Mouse (Mus musculus): ENCODE data around the gene Vmn2r38.
"Not testable (repeated sequence)": the region's sequence is repeated elsewhere in the genome, so short reads cannot be mapped to it uniquely, and the experiment has no call there.

Gene Vmn2r38

GRCm38 (mm10) chr7:9097781-9098180 lies at the start of gene Vmn2r38:
TSS of gene Vmn2r38 (minus strand) at chr7:9097881.
- not testable (repeated sequence) for DNase-seq

GRCm38 (mm10) chr7:9065353-9065752 lies 32.3 kb downstream of the Vmn2r38 start:
- not testable (repeated sequence) for DNase-seq

GRCm38 (mm10) chr7:9030698-9031097 lies 67.0 kb downstream of the Vmn2r38 start, which contains the start of gene Vmn2r39:
TSS of gene Vmn2r39 (minus strand) at chr7:9030798.
- DNase-seq = not testable (repeated sequence)

Measured in kidney, adult 8-10 months (tissue).